Mouse (Mus musculus) thymus, adult 2 months (tissue): ENCODE results near the gene Carmil1.

Source experiments
- CTCF ChIP-seq: fragments of 200-500 bp; IDR thresholded peaks from 2 replicates; pipeline ENCODE4 v1.5.1; 2012; ENCODE audit warnings: mild to moderate bottlenecking, control low read depth, low read length, moderate library complexity, borderline replicate concordance; ENCODE audit not compliant: control insufficient read depth, poor library complexity, insufficient read depth; ENCODE audit errors: extremely low read depth
- POLR2A ChIP-seq: fragments of 200-500 bp; IDR thresholded peaks from 2 replicates; pipeline ENCODE4 v1.6.1; 2012; ENCODE audit warnings: mild to moderate bottlenecking, low read length, control low read depth, moderate library complexity; ENCODE audit not compliant: control insufficient read depth, poor library complexity, insufficient read depth; ENCODE audit errors: extremely low read depth

DNA sequence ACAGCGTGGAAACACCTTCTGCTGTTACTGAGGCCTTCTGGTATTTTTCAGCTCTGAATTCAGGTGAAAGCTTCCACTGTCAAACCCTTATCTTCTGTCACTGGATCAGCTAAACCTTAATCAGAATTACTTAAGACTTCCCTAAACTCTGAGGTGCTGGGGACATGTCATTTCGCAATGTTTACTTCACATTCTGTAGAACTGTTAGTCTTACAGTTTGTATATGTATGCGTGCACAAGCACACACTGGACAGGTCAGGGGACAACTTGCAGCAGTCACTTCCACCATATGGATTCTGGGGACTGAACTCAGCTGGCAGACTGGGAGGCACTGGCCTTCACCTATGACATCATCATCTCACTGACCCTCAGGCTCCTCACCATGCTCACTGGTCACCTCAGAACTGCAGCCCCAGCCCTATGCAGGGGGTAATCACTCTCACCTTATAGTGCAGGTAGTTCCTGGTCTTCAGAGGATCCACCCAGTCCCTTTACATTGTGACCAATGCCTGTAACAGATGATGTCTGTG lies 60.1 kb downstream of the Carmil1 start:
- TF ChIP-seq CTCF (no peak), POLR2A (no peak)
